9 mouse cellular contexts compared by ENCODE assay signal in the genomic region with DNA sequence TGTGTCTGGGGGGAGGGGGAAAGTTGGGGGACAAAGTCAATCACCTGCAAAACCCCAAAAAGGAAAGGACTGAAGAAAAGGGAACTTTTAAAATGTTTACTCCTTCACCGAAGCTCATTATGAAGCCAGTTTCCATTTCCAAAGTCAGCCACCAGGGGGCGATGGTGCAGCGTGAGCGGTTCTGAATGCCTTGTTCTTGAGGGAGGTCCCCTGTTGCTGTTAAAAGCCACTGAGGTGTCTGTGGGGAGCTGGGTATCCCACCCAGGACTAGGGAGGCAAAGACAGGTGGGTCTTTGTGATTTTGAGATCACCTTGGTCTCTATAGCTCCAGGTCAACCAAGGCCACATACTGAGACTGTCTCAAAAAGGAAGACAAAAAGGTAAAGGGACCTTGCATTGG. TPM values are rescaled to one million over a fixed set of nuclear protein-coding genes. Genes with fewer than 3 reads are reported as not detected.
DNase-seq lines count a peak whose midpoint lies in the region; ATAC-seq lines count a peak whose summit lies in the region.
"Had no signal": no experiment of that assay in that cellular context is flagged by ENCODE, and none has a peak within 500 bp of the region (broad histone marks: within the 10 kb centered on the region; RNA-seq: fewer than 3 reads in every experiment).

No protein-coding gene starts in this region.

- H3K36me3 ChIP-seq in forebrain, embryonic 10.5 days (replicated peaks), result peaks cover 52% of the 10 kb centered on the region
- H3K36me3 ChIP-seq in forebrain, embryonic 12.5 days (replicated peaks), result peaks cover 37% of the 10 kb centered on the region

- H3K27ac ChIP-seq in forebrain, embryonic 10.5 days, result no peak overlapping the region
- H3K27ac ChIP-seq in forebrain, embryonic 12.5 days, result no peak overlapping the region

- no peak overlapping the region for H3K9ac ChIP-seq in forebrain, embryonic 12.5 days

- H3K9me3 ChIP-seq in forebrain, embryonic 10.5 days, result no peaks in the 10 kb centered on the region
- H3K9me3 ChIP-seq in forebrain, embryonic 12.5 days, result no peaks in the 10 kb centered on the region

- DNase-seq in forebrain, embryonic 10.5 days (ENCODE audit: extremely low spot score, low spot score), result peak; percentile 81
- DNase-seq in adrenal gland, adult 8-10 months, result peak; percentile 25
- peak; percentile 68 for DNase-seq in embryo, embryonic 11.5 days (ENCODE audit: low read depth, low spot score)
- DNase-seq in heart, postnatal 14 days, result peak; percentile 78 to 89
- peak; percentile 56 for DNase-seq in layer of hippocampus, adult 9-11 months
- DNase-seq in lung, postnatal 25 days (ENCODE audit: low spot score), result peak; percentile 72
- DNase-seq in skeletal muscle tissue, adult 2 months (ENCODE audit: low read depth, low spot score), result peak; percentile 36

- WGBS in forebrain, embryonic 10.5 days, result 12% methylated on average over 4 of the region's 4 CpGs
- 4% methylated on average over 4 of the region's 4 CpGs for WGBS in forebrain, embryonic 12.5 days

- no peak; the same call in 1 of the 2 replicates for ATAC-seq in forebrain, embryonic 12.5 days (ENCODE audit: low FRiP score)

- H3K4me3 ChIP-seq in forebrain, embryonic 10.5 days, result no peak overlapping the region; the same call in 1 of the 2 replicates
- no peak overlapping the region for H3K4me3 ChIP-seq in forebrain, embryonic 12.5 days (replicated peaks)
- H3K4me3 ChIP-seq: myocyte had no signal

- no peaks in the 10 kb centered on the region for H3K27me3 ChIP-seq in forebrain, embryonic 10.5 days (ENCODE audit: poor library complexity, severe bottlenecking)
- H3K27me3 ChIP-seq in forebrain, embryonic 12.5 days, result no peaks in the 10 kb centered on the region

- H3K4me2 ChIP-seq in forebrain, embryonic 12.5 days, result no peak overlapping the region

- H3K4me1 ChIP-seq in forebrain, embryonic 10.5 days, result peaks cover 16% of the 10 kb centered on the region
- H3K4me1 ChIP-seq in forebrain, embryonic 12.5 days, result peaks cover 4% of the 10 kb centered on the region; the same call in 1 of the 2 replicates

- intact Hi-C loops in heart, postnatal 14 days (cut with DNase I), result loop anchor here (1.0 to 2.0 kb wide), 2 partner anchors 116 to 158 kb away; no protein-coding TSS in a partner anchor

RNA-seq across cellular contexts. Expression of a gene that starts 3.9 kb away (rescaled TPM):
- polyA plus RNA-seq in forebrain, embryonic 10.5 days (2016; fragmentation: Nextera tagmentation; extraction: Ambion mirVana), result 293 and 297 TPM in 2 replicates
- 243 and 257 TPM in 2 replicates for polyA plus RNA-seq in forebrain, embryonic 12.5 days (2016; fragmentation: Nextera tagmentation; extraction: Ambion mirVana)
- total RNA-seq in adrenal gland, adult 8-10 months (2022), result 1 to 10 TPM; 1.9 to 3.2 (median 2.2) TPM
- 1 to 10 TPM; 3.6 to 7.0 TPM for total RNA-seq in heart, postnatal 14 days (2021)

RNA-seq across cellular contexts. Expression of a gene that starts 6.2 kb away (rescaled TPM):
- 16.4 and 17.5 TPM in 2 replicates for polyA plus RNA-seq in forebrain, embryonic 10.5 days (2016; fragmentation: Nextera tagmentation; extraction: Ambion mirVana)
- polyA plus RNA-seq in forebrain, embryonic 12.5 days (2016; fragmentation: Nextera tagmentation; extraction: Ambion mirVana), result 16.7 and 18.9 TPM in 2 replicates
- total RNA-seq in adrenal gland, adult 8-10 months (2022), result 10 to 100 TPM; 13.8 to 22.7 (median 21.0) TPM
- 10 to 100 TPM in 1 of 2 experiments, 1 to 10 TPM in 1; 9.8 to 10.2 TPM for total RNA-seq in heart, postnatal 14 days (2021)

RNA-seq across cellular contexts. Expression of a gene that starts 43.2 kb away (rescaled TPM):
- polyA plus RNA-seq in forebrain, embryonic 10.5 days (2016; fragmentation: Nextera tagmentation; extraction: Ambion mirVana), result 40.0 and 46.8 TPM in 2 replicates
- polyA plus RNA-seq in forebrain, embryonic 12.5 days (2016; fragmentation: Nextera tagmentation; extraction: Ambion mirVana), result 20.3 and 26.2 TPM in 2 replicates
- total RNA-seq in adrenal gland, adult 8-10 months (2022), result 1 to 10 TPM; 4.4 to 6.3 (median 6.0) TPM
- 1 to 10 TPM; 3.7 to 5.8 TPM for total RNA-seq in heart, postnatal 14 days (2021)

Comparison
In these comparisons a context has a peak if more than half of its experiments do, and no peak if none do; other contexts are left out.
1. DNase-seq: peak in every context shown above with its lines; median percentile 84 in heart, postnatal 14 days; 81 in forebrain, embryonic 10.5 days; 72 in lung, postnatal 25 days; 68 in embryo, embryonic 11.5 days; 56 in layer of hippocampus, adult 9-11 months; 36 in skeletal muscle tissue, adult 2 months; 25 in adrenal gland, adult 8-10 months.